Comparison of ENCODE assay signal across 12 mouse cellular contexts in the genomic region with DNA sequence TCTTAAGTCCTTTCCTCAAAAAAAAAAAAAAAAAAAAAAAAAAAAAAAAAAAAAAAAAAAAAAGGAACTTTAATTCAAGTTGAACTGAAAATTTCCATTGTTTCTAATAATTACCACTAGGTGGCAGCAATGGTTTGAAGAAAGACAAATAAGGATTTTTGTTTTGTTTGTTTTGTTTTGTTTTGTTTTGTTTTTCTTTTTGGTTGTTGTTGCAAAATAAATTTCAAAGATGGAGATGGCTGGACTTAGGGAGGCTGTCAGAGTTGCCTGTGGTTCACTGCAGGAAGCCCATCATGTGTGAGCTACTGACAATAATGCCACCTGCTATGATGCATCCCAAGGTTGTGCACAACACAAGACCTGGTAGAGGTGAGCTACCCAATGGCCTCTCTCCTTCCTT.
DNase-seq lines count a peak whose midpoint lies in the region; ATAC-seq lines count a peak whose summit lies in the region.
"Had no signal": no experiment of that assay in that cellular context is flagged by ENCODE, and none has a peak within 500 bp of the region (broad histone marks: within the 10 kb centered on the region; RNA-seq: fewer than 3 reads in every experiment).

No protein-coding gene starts in this region.

- peaks cover 17% of the 10 kb centered on the region for H3K4me1 ChIP-seq in hindbrain, embryonic 14.5 days (replicated peaks; ENCODE audit: control insufficient read depth, insufficient read depth, low read length)
- H3K4me1 ChIP-seq in hindbrain, embryonic 16.5 days (ENCODE audit: control insufficient read depth, insufficient read depth, low read depth, low read length): peaks cover 11% of the 10 kb centered on the region
- H3K4me1 ChIP-seq in midbrain, embryonic 15.5 days: peaks cover 23% of the 10 kb centered on the region
- H3K4me1 ChIP-seq in midbrain, embryonic 10.5 days: peaks cover 17% of the 10 kb centered on the region

- intact Hi-C loops in left cerebral cortex, postnatal 4 days (cut with DNase I): loop anchor here (10.0 kb wide), 1 partner anchor 73 kb away; no protein-coding TSS in a partner anchor

- H3K9ac ChIP-seq in hindbrain, embryonic 14.5 days: no peak overlapping the region
- H3K9ac ChIP-seq in hindbrain, embryonic 16.5 days (ENCODE audit: low read depth, low read length): no peak overlapping the region
- no peak overlapping the region for H3K9ac ChIP-seq in midbrain, embryonic 15.5 days
- H3K9ac ChIP-seq: embryonic facial prominence, embryonic 12.5 days; liver, embryonic 13.5 days had no signal

- no peak for ATAC-seq in CD4-positive, CD25-positive, alpha-beta regulatory T cell, adult 4 months
- ATAC-seq in hindbrain, embryonic 14.5 days (ENCODE audit: low FRiP score): no peak
- no peak; the same call in 1 of the 2 replicates for ATAC-seq in hindbrain, embryonic 16.5 days
- 0 out of 2 replicates have a peak, but pooled peaks have one; percentile 7 for ATAC-seq in midbrain, embryonic 15.5 days (replicated peaks)

- H3K9me3 ChIP-seq in hindbrain, embryonic 14.5 days (ENCODE audit: control insufficient read depth, low read length): no peaks in the 10 kb centered on the region
- H3K9me3 ChIP-seq in hindbrain, embryonic 16.5 days (ENCODE audit: control insufficient read depth, low read length): no peaks in the 10 kb centered on the region
- no peaks in the 10 kb centered on the region for H3K9me3 ChIP-seq in midbrain, embryonic 15.5 days
- no peaks in the 10 kb centered on the region for H3K9me3 ChIP-seq in midbrain, embryonic 10.5 days (replicated peaks)
- H3K9me3 ChIP-seq: embryonic facial prominence, embryonic 12.5 days; liver, embryonic 13.5 days had no signal

- peak; percentile 48 for DNase-seq in CD4-positive, CD25-positive, alpha-beta regulatory T cell, adult 2 months (ENCODE audit: low read depth, low spot score)
- peak; percentile 74 for DNase-seq in hindbrain, embryonic 14.5 days (ENCODE audit: low spot score)
- DNase-seq in midbrain, embryonic 10.5 days (ENCODE audit: low spot score): no peak
- DNase-seq in splenic B cell, adult 2 months (ENCODE audit: low read depth, low spot score): peak; percentile 52
- no peak for DNase-seq in left cerebral cortex, postnatal 4 days
- DNase-seq: kidney, adult 8-10 months; liver, embryonic 13.5 days; thymus, postnatal 4 days had no signal

- H3K27me3 ChIP-seq in hindbrain, embryonic 14.5 days (ENCODE audit: control insufficient read depth, insufficient read depth, low read length): no peaks in the 10 kb centered on the region
- no peaks in the 10 kb centered on the region for H3K27me3 ChIP-seq in hindbrain, embryonic 16.5 days (replicated peaks; ENCODE audit: control insufficient read depth, insufficient read depth, low read length)
- H3K27me3 ChIP-seq in midbrain, embryonic 15.5 days (replicated peaks): no peaks in the 10 kb centered on the region
- no peaks in the 10 kb centered on the region for H3K27me3 ChIP-seq in midbrain, embryonic 10.5 days (ENCODE audit: low read depth, poor library complexity, severe bottlenecking)
- no peaks in the 10 kb centered on the region for H3K27me3 ChIP-seq in splenic B cell, adult 2 months (ENCODE audit: control insufficient read depth, insufficient read depth, low read length, poor library complexity, severe bottlenecking)
- H3K27me3 ChIP-seq: embryonic facial prominence, embryonic 12.5 days; liver, embryonic 13.5 days had no signal

- H3K4me2 ChIP-seq in hindbrain, embryonic 14.5 days (replicated peaks): no peak overlapping the region
- no peak overlapping the region for H3K4me2 ChIP-seq in hindbrain, embryonic 16.5 days (ENCODE audit: low read length)
- H3K4me2 ChIP-seq in midbrain, embryonic 15.5 days: no peak overlapping the region
- H3K4me2 ChIP-seq: embryonic facial prominence, embryonic 12.5 days; liver, embryonic 13.5 days had no signal

- no peak overlapping the region for H3K4me3 ChIP-seq in hindbrain, embryonic 14.5 days (replicated peaks; ENCODE audit: low read length)
- H3K4me3 ChIP-seq in hindbrain, embryonic 16.5 days (ENCODE audit: low read length): no peak overlapping the region
- H3K4me3 ChIP-seq in midbrain, embryonic 15.5 days: no peak overlapping the region
- H3K4me3 ChIP-seq in midbrain, embryonic 10.5 days: no peak overlapping the region
- H3K4me3 ChIP-seq: embryonic facial prominence, embryonic 12.5 days; liver, embryonic 13.5 days had no signal

- H3K36me3 ChIP-seq in hindbrain, embryonic 14.5 days (replicated peaks; ENCODE audit: control insufficient read depth, insufficient read depth): no peaks in the 10 kb centered on the region
- no peaks in the 10 kb centered on the region for H3K36me3 ChIP-seq in hindbrain, embryonic 16.5 days (ENCODE audit: control insufficient read depth, insufficient read depth, low read length)
- no peaks in the 10 kb centered on the region for H3K36me3 ChIP-seq in midbrain, embryonic 15.5 days (replicated peaks)
- no peaks in the 10 kb centered on the region for H3K36me3 ChIP-seq in midbrain, embryonic 10.5 days
- no peaks in the 10 kb centered on the region for H3K36me3 ChIP-seq in splenic B cell, adult 2 months (ENCODE audit: control insufficient read depth, insufficient read depth, low read length, poor library complexity, severe bottlenecking)
- H3K36me3 ChIP-seq: embryonic facial prominence, embryonic 12.5 days; liver, embryonic 13.5 days had no signal

- H3K27ac ChIP-seq in hindbrain, embryonic 14.5 days: no peak overlapping the region
- no peak overlapping the region for H3K27ac ChIP-seq in hindbrain, embryonic 16.5 days (ENCODE audit: low read depth, low read length)
- no peak overlapping the region for H3K27ac ChIP-seq in midbrain, embryonic 15.5 days
- H3K27ac ChIP-seq in midbrain, embryonic 10.5 days (replicated peaks): no peak overlapping the region
- H3K27ac ChIP-seq: embryonic facial prominence, embryonic 12.5 days; liver, embryonic 13.5 days had no signal

Comparison
In these comparisons a context has a peak if more than half of its experiments do, and no peak if none do; other contexts are left out.
1. DNase-seq: peak in CD4-positive, CD25-positive, alpha-beta regulatory T cell, adult 2 months (single experiment), hindbrain, embryonic 14.5 days (single experiment) and splenic B cell, adult 2 months (single experiment); none in midbrain, embryonic 10.5 days (single experiment) and left cerebral cortex, postnatal 4 days (single experiment).